Mouse (Mus musculus): ENCODE data around the gene Hat1. TPM values are rescaled to one million over a fixed set of nuclear protein-coding genes. Genes with fewer than 3 reads are reported as not detected.

Hat1 gene
- total RNA-seq (2014; rRNA removed) (14.6 and 16.0 TPM in 2 replicates), polyA plus RNA-seq (2012; rRNA removed) (2.0 TPM in 2 replicates)

GRCm38 (mm10) chr2:71388951-71389763 lies at the start of gene Hat1:
TSS of gene Hat1 (plus strand) at chr2:71388958.
- Histone ChIP-seq H3K4me1 (ENCODE audit: control insufficient read depth, insufficient read depth, low read length) (peaks cover 2% of the 10 kb centered on the region; the same call in 1 of the 2 replicates), H3K27ac (replicated peaks; ENCODE audit: insufficient read depth, low read depth, low read length) (peak within 1 kb of the TSS; percentile 30), H3K4me3 (ENCODE audit: insufficient read depth, low read depth, low read length) (peak within 1 kb of the TSS; percentile 86), H3K36me3 (ENCODE audit: control insufficient read depth, insufficient read depth, low read length) (no peaks in the 10 kb centered on the region; the same call in 1 of the 2 replicates), H3K27me3 (ENCODE audit: control insufficient read depth, insufficient read depth, low read length) (no peaks in the 10 kb centered on the region), H3K79me2 (ENCODE audit: control insufficient read depth, insufficient read depth, low read length) (no peaks in the 10 kb centered on the region), H3K9ac (ENCODE audit: low read depth, low read length) (peak within 1 kb of the TSS; percentile 80)
- peak; percentile 84 for DNase-seq (ENCODE audit: extremely low read depth, low read depth, low spot score)
- WGBS = under 1% methylated on average over 64 of the region's 66 CpGs
- TF ChIP-seq CTCF (IDR thresholded peaks at IDR 0.05; ENCODE audit: low read depth, low read length) = no peak
- no peak for TF ChIP-seq POLR2A (IDR thresholded peaks at IDR 0.05; ENCODE audit: extremely low read depth, insufficient read depth, low read length)

DNA sequence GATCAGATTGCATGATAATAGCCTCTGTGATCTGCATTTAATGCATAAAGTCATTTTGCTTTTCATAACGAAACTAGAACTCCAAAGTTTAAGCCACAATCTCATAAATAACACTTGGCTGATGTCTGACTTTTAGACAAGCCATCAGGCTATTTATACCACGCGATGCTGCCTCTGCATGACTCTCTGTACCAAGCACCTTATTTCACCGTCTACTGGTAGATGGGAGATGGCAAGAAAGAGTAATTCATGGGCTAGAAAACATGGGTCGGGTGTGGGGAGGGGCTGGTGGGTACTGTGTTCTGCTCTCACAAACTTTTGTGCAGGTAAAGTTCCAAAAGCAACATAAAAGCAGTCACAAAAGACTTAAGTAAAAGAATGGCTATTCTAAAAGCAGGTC lies 48.6 kb upstream of the Hat1 start:
- WGBS = 87% methylated on average over 5 of the region's 5 CpGs

GRCm38 (mm10) chr2:71343884-71344640 lies 44.7 kb upstream of the Hat1 start:
- Histone ChIP-seq H3K4me1 (ENCODE audit: control insufficient read depth, insufficient read depth, low read length) (no peaks in the 10 kb centered on the region), H3K9ac (ENCODE audit: low read depth, low read length) (no peak overlapping the region), H3K36me3 (ENCODE audit: control insufficient read depth, insufficient read depth, low read length) (0 out of 2 replicates have a peak, but pooled peaks cover 1% of the 10 kb centered on the region), H3K27ac (replicated peaks; ENCODE audit: insufficient read depth, low read depth, low read length) (no peak overlapping the region), H3K79me2 (ENCODE audit: control insufficient read depth, insufficient read depth, low read length) (no peaks in the 10 kb centered on the region; the same call in 1 of the 2 replicates), H3K4me3 (ENCODE audit: insufficient read depth, low read depth, low read length) (no peak overlapping the region), H3K27me3 (ENCODE audit: control insufficient read depth, insufficient read depth, low read length) (no peaks in the 10 kb centered on the region)
- no peak for DNase-seq (ENCODE audit: extremely low read depth, low read depth, low spot score)
- TF ChIP-seq POLR2A (IDR thresholded peaks at IDR 0.05; ENCODE audit: extremely low read depth, insufficient read depth, low read length) (no peak), CTCF (IDR thresholded peaks at IDR 0.05; ENCODE audit: low read depth, low read length) (peak; percentile 11; the same call in 1 of the 2 replicates)
- 91% methylated on average over 10 of the region's 10 CpGs for WGBS

More for the DNA sequence above, 48.6 kb upstream of the Hat1 start:
- Histone ChIP-seq H3K27ac (replicated peaks; ENCODE audit: insufficient read depth, low read depth, low read length) (no peak overlapping the region), H3K36me3 (ENCODE audit: control insufficient read depth, insufficient read depth, low read length) (0 out of 2 replicates have a peak, but pooled peaks cover 1% of the 10 kb centered on the region), H3K27me3 (ENCODE audit: control insufficient read depth, insufficient read depth, low read length) (no peaks in the 10 kb centered on the region), H3K9ac (ENCODE audit: low read depth, low read length) (no peak overlapping the region), H3K4me3 (ENCODE audit: insufficient read depth, low read depth, low read length) (no peak overlapping the region), H3K4me1 (ENCODE audit: control insufficient read depth, insufficient read depth, low read length) (no peaks in the 10 kb centered on the region), H3K79me2 (ENCODE audit: control insufficient read depth, insufficient read depth, low read length) (no peaks in the 10 kb centered on the region)
- no peak for DNase-seq (ENCODE audit: extremely low read depth, low read depth, low spot score)
- TF ChIP-seq CTCF (IDR thresholded peaks at IDR 0.05; ENCODE audit: low read depth, low read length) = no peak
- TF ChIP-seq POLR2A (IDR thresholded peaks at IDR 0.05; ENCODE audit: extremely low read depth, insufficient read depth, low read length) = no peak

DNA sequence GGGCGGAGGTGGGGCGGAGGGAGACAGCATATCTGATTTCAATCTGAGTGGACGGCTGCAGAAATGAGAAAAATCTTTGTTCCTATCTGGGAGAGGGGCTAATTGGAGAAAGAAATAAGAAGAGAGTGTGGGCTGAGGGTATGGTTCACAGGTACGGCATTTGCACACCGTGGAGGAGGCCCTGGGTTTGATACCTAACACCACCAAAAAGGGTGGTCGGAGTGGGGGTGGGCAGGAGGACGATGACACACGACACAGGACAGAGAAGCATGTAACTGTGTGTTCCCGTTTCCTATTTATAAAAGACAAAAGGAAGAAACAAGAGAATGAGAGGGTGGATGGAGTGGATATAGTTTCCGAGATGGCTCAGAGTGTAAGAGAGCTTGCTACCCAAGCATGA lies 41.6 kb upstream of the Hat1 start:
- Histone ChIP-seq H3K27me3 (ENCODE audit: control insufficient read depth, insufficient read depth, low read length) (no peaks in the 10 kb centered on the region), H3K79me2 (ENCODE audit: control insufficient read depth, insufficient read depth, low read length) (peaks cover 2% of the 10 kb centered on the region; the same call in 1 of the 2 replicates), H3K9ac (ENCODE audit: low read depth, low read length) (no peak overlapping the region), H3K27ac (replicated peaks; ENCODE audit: insufficient read depth, low read depth, low read length) (no peak overlapping the region), H3K4me1 (ENCODE audit: control insufficient read depth, insufficient read depth, low read length) (no peaks in the 10 kb centered on the region), H3K4me3 (ENCODE audit: insufficient read depth, low read depth, low read length) (no peak overlapping the region), H3K36me3 (ENCODE audit: control insufficient read depth, insufficient read depth, low read length) (no peaks in the 10 kb centered on the region)
- no peak for TF ChIP-seq POLR2A (IDR thresholded peaks at IDR 0.05; ENCODE audit: extremely low read depth, insufficient read depth, low read length)
- TF ChIP-seq CTCF (IDR thresholded peaks at IDR 0.05; ENCODE audit: low read depth, low read length) = no peak
- DNase-seq (ENCODE audit: extremely low read depth, low read depth, low spot score) = no peak
- WGBS = 95% methylated on average over 10 of the region's 10 CpGs

DNA sequence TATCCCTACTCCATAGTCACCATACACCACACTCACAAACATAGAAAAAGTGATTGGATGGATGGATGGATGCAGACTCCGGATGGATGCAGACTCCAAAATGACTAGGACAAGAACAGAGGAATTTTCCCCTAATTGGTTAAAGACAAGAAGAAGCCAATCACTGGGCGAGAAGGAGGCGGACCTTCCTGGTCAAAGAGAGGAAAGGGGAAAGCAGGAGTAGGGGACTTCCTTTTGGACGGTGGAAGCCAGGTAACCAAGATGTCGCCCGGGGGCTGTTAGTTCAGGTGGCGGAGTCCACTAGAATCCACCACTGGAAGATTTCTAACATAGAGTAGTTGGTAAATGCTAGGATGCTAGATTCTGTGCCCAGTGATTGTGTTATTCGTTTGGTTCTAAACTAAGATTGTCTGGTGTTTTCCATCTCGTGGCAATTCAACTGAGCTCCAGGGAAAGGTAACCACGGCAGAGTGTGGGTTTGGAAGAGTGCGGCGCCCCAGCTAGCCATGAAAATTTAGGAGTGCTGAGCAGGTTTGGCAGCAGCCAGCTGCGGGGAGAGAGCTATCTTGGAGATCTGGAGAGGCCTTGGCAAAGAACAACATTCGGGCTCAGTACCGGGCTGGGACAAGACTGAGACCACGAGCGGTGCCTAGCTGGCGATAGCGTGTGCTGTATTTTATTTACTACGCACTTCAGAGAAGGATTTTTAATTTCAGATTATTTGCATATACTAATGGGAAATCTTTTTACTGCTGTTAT lies 40.8 kb upstream of the Hat1 start:
- H3K27ac ChIP-seq (replicated peaks; ENCODE audit: insufficient read depth, low read depth, low read length) = no peak overlapping the region
- no peak overlapping the region for H3K4me3 ChIP-seq (ENCODE audit: insufficient read depth, low read depth, low read length)
- no peak for DNase-seq (ENCODE audit: extremely low read depth, low read depth, low spot score)
- no peaks in the 10 kb centered on the region for H3K4me1 ChIP-seq (ENCODE audit: control insufficient read depth, insufficient read depth, low read length)
- no peaks in the 10 kb centered on the region for H3K36me3 ChIP-seq (ENCODE audit: control insufficient read depth, insufficient read depth, low read length)
- TF ChIP-seq CTCF (IDR thresholded peaks at IDR 0.05; ENCODE audit: low read depth, low read length) = no peak
- no peak for TF ChIP-seq POLR2A (IDR thresholded peaks at IDR 0.05; ENCODE audit: extremely low read depth, insufficient read depth, low read length)
- H3K27me3 ChIP-seq (ENCODE audit: control insufficient read depth, insufficient read depth, low read length) = no peaks in the 10 kb centered on the region
- WGBS = 92% methylated on average over 20 of the region's 20 CpGs
- H3K79me2 ChIP-seq (ENCODE audit: control insufficient read depth, insufficient read depth, low read length) = peaks cover 2% of the 10 kb centered on the region; the same call in 1 of the 2 replicates
- no peak overlapping the region for H3K9ac ChIP-seq (ENCODE audit: low read depth, low read length)
